Mouse (Mus musculus): ENCODE measurements around the gene Vps53. TPM values are rescaled to one million over a fixed set of nuclear protein-coding genes. Genes with fewer than 3 reads are reported as not detected.

Gene Vps53
- polyA plus RNA-seq, 2 experiments from 2014 or later, result 44.5 to 55.8 TPM

GRCm38 (mm10) chr11:76106551-76107496 lies 72.6 kb downstream of the Vps53 start:
- no peak for ATAC-seq

- ATAC-seq, result no peak
These were observed 78.3 kb downstream of the Vps53 start for GRCm38 (mm10) chr11:76101154-76101553.

- ATAC-seq, result no peak
These were observed 80.1 kb downstream of the Vps53 start for GRCm38 (mm10) chr11:76099193-76099975.

GRCm38 (mm10) chr11:76093610-76094009 lies 85.8 kb downstream of the Vps53 start:
- ATAC-seq, result no peak

- ATAC-seq, result no peak
These were observed 89.7 kb downstream of the Vps53 start for GRCm38 (mm10) chr11:76089776-76090175.

GRCm38 (mm10) chr11:76088506-76088905 lies 90.9 kb downstream of the Vps53 start:
- ATAC-seq, result no peak

GRCm38 (mm10) chr11:76085898-76086591 lies 93.4 kb downstream of the Vps53 start:
- no peak for ATAC-seq

- no peak for ATAC-seq
These were observed 94.5 kb downstream of the Vps53 start for GRCm38 (mm10) chr11:76084943-76085342.

GRCm38 (mm10) chr11:76083941-76084367 lies 95.5 kb downstream of the Vps53 start:
- ATAC-seq, result no peak

GRCm38 (mm10) chr11:76081048-76081640 lies 98.3 kb downstream of the Vps53 start:
- ATAC-seq, result no peak

GRCm38 (mm10) chr11:76080293-76080692 lies 99.2 kb downstream of the Vps53 start:
- ATAC-seq, result no peak

GRCm38 (mm10) chr11:76077341-76077740 lies 102.1 kb downstream of the Vps53 start:
- ATAC-seq, result no peak

GRCm38 (mm10) chr11:76074296-76075093 lies 105.0 kb downstream of the Vps53 start:
- ATAC-seq, result no peak

GRCm38 (mm10) chr11:76069816-76070215 lies 109.6 kb downstream of the Vps53 start:
- no peak for ATAC-seq

- no peak for ATAC-seq
These were observed 112.8 kb downstream of the Vps53 start for GRCm38 (mm10) chr11:76066563-76067156.

GRCm38 (mm10) chr11:76065521-76066095 lies 113.8 kb downstream of the Vps53 start:
- ATAC-seq, result no peak

GRCm38 (mm10) chr11:76064411-76064810 lies 115.0 kb downstream of the Vps53 start:
- no peak for ATAC-seq

- ATAC-seq, result no peak
These were observed 118.5 kb downstream of the Vps53 start for GRCm38 (mm10) chr11:76060906-76061305.

- ATAC-seq, result no peak
These were observed 119.5 kb downstream of the Vps53 start for GRCm38 (mm10) chr11:76059971-76060370.

- no peak for ATAC-seq
These were observed 123.0 kb downstream of the Vps53 start for GRCm38 (mm10) chr11:76056487-76056886.

GRCm38 (mm10) chr11:76052496-76052895 lies 127.0 kb downstream of the Vps53 start:
- ATAC-seq, result no peak

Data from activated CD4-positive, CD25-positive, alpha-beta regulatory T cell, adult 4 months (primary cell).